Mouse (Mus musculus): Measurements from ENCODE around the gene Slc17a4. TPM values are rescaled to one million over a fixed set of nuclear protein-coding genes. Genes with fewer than 3 reads are reported as not detected.
A peak's percentile ranks its signal among the peaks of the same experiment; 100 is the strongest.

Gene Slc17a4
- total RNA-seq (2017): not detected in 2 replicates

GRCm38 (mm10) chr13:23914376-23915167, at the start of gene Slc17a4:
Gene Slc17a4 (minus strand): TSS chr13:23915009.
- ATAC-seq (ENCODE audit: extremely low read depth, insufficient number of reproducible peaks, low FRiP score, poor library complexity, severe bottlenecking): no peak

GRCm38 (mm10) chr13:23959776-23960175, 45.0 kb upstream of the Slc17a4 start:
- ATAC-seq (ENCODE audit: extremely low read depth, insufficient number of reproducible peaks, low FRiP score, poor library complexity, severe bottlenecking): no peak

- peak; percentile 87 for ATAC-seq (ENCODE audit: extremely low read depth, insufficient number of reproducible peaks, low FRiP score, poor library complexity, severe bottlenecking)
Observed at GRCm38 (mm10) chr13:23950928-23951327, 36.1 kb upstream of the Slc17a4 start.

GRCm38 (mm10) chr13:23949484-23950246, 34.9 kb upstream of the Slc17a4 start:
- no peak for ATAC-seq (ENCODE audit: extremely low read depth, insufficient number of reproducible peaks, low FRiP score, poor library complexity, severe bottlenecking)

GRCm38 (mm10) chr13:23946254-23946653, 31.4 kb upstream of the Slc17a4 start:
- ATAC-seq (ENCODE audit: extremely low read depth, insufficient number of reproducible peaks, low FRiP score, poor library complexity, severe bottlenecking): no peak

GRCm38 (mm10) chr13:23942861-23943260, 28.1 kb upstream of the Slc17a4 start:
- ATAC-seq (ENCODE audit: extremely low read depth, insufficient number of reproducible peaks, low FRiP score, poor library complexity, severe bottlenecking): no peak

GRCm38 (mm10) chr13:23940291-23940690, 25.5 kb upstream of the Slc17a4 start:
- no peak for ATAC-seq (ENCODE audit: extremely low read depth, insufficient number of reproducible peaks, low FRiP score, poor library complexity, severe bottlenecking)

- no peak for ATAC-seq (ENCODE audit: extremely low read depth, insufficient number of reproducible peaks, low FRiP score, poor library complexity, severe bottlenecking)
Observed at GRCm38 (mm10) chr13:23938699-23939098, 23.9 kb upstream of the Slc17a4 start.

GRCm38 (mm10) chr13:23934211-23934520, 19.4 kb upstream of the Slc17a4 start, which contains the start of gene Hist1h2aa:
Gene Hist1h2aa (plus strand): TSS chr13:23934462.
- no peak for ATAC-seq (ENCODE audit: extremely low read depth, insufficient number of reproducible peaks, low FRiP score, poor library complexity, severe bottlenecking)

- no peak for ATAC-seq (ENCODE audit: extremely low read depth, insufficient number of reproducible peaks, low FRiP score, poor library complexity, severe bottlenecking)
Observed at GRCm38 (mm10) chr13:23933421-23934210, 18.8 kb upstream of the Slc17a4 start, which contains the start of gene Hist1h2ba. Gene Hist1h2ba (minus strand): TSS chr13:23934156.

GRCm38 (mm10) chr13:23930904-23931303, 16.1 kb upstream of the Slc17a4 start:
- ATAC-seq (ENCODE audit: extremely low read depth, insufficient number of reproducible peaks, low FRiP score, poor library complexity, severe bottlenecking): no peak

- no peak for ATAC-seq (ENCODE audit: extremely low read depth, insufficient number of reproducible peaks, low FRiP score, poor library complexity, severe bottlenecking)
Observed at GRCm38 (mm10) chr13:23930461-23930860, 15.7 kb upstream of the Slc17a4 start.

- no peak for ATAC-seq (ENCODE audit: extremely low read depth, insufficient number of reproducible peaks, low FRiP score, poor library complexity, severe bottlenecking)
Observed at GRCm38 (mm10) chr13:23928637-23929036, 13.8 kb upstream of the Slc17a4 start.

GRCm38 (mm10) chr13:23925792-23926191, 11.0 kb upstream of the Slc17a4 start:
- ATAC-seq (ENCODE audit: extremely low read depth, insufficient number of reproducible peaks, low FRiP score, poor library complexity, severe bottlenecking): no peak

GRCm38 (mm10) chr13:23917674-23918073, 2.9 kb upstream of the Slc17a4 start:
- ATAC-seq (ENCODE audit: extremely low read depth, insufficient number of reproducible peaks, low FRiP score, poor library complexity, severe bottlenecking): no peak

GRCm38 (mm10) chr13:23916132-23916531, 1.3 kb upstream of the Slc17a4 start:
- no peak for ATAC-seq (ENCODE audit: extremely low read depth, insufficient number of reproducible peaks, low FRiP score, poor library complexity, severe bottlenecking)

- peak; percentile 85 for ATAC-seq (ENCODE audit: extremely low read depth, insufficient number of reproducible peaks, low FRiP score, poor library complexity, severe bottlenecking)
Observed at GRCm38 (mm10) chr13:23913791-23914306, 960 bp downstream of the Slc17a4 start.

- peak; percentile 81 for ATAC-seq (ENCODE audit: extremely low read depth, insufficient number of reproducible peaks, low FRiP score, poor library complexity, severe bottlenecking)
Observed at GRCm38 (mm10) chr13:23911335-23911734, 3.5 kb downstream of the Slc17a4 start.

GRCm38 (mm10) chr13:23910121-23910520, 4.7 kb downstream of the Slc17a4 start:
- no peak for ATAC-seq (ENCODE audit: extremely low read depth, insufficient number of reproducible peaks, low FRiP score, poor library complexity, severe bottlenecking)

Data from neutrophil, adult 5-6 weeks (primary cell).